Mouse (Mus musculus): ENCODE measurements around the gene Tmem120a. TPM values are rescaled to one million over a fixed set of nuclear protein-coding genes. Genes with fewer than 3 reads are reported as not detected.

Tmem120a gene
- total RNA-seq, 1 experiment, result 38.7 TPM

- H3K4me1 ChIP-seq (ENCODE audit: control insufficient read depth in 2 of 2, insufficient read depth in 2 of 2, low read length in 2 of 2, poor library complexity in 1 of 2), result peaks cover 5 to 26% of the 10 kb centered on the region in 2 experiments
- H3K4me3 ChIP-seq (ENCODE audit: insufficient read depth in 1 of 2, low read depth in 1 of 2, low read length in 2 of 2, poor library complexity in 1 of 2, severe bottlenecking in 1 of 2), result no peak overlapping the region
- no peak overlapping the region for H3K27ac ChIP-seq (ENCODE audit: insufficient read depth, low read depth, low read length, poor library complexity, severe bottlenecking)
- in situ Hi-C loops (cut with MboI; ENCODE audit: low sequenced_read_pairs in 2 of 2, unreplicated experiment in 2 of 2), result no loop called here
- no peak for DNase-seq (ENCODE audit: low read depth, low spot score)
- no peaks in the 10 kb centered on the region for H3K9me3 ChIP-seq (ENCODE audit: control insufficient read depth, insufficient read depth, low read depth, low read length)
- H3K36me3 ChIP-seq (ENCODE audit: control insufficient read depth, insufficient read depth, low read length, poor library complexity, severe bottlenecking), result peaks cover 36% of the 10 kb centered on the region
- TF ChIP-seq HCFC1 (IDR thresholded peaks at IDR 0.05; ENCODE audit: borderline replicate concordance, insufficient read depth, low read length), result no peak
- no peak overlapping the region for H3K9ac ChIP-seq (ENCODE audit: insufficient read depth, low read depth, low read length, poor library complexity, severe bottlenecking)
Measured at GRCm38 (mm10) chr5:135737154-135737553, 7.1 kb downstream of the Tmem120a start.

GRCm38 (mm10) chr5:135736544-135736943, 7.7 kb downstream of the Tmem120a start:
- no peak overlapping the region for H3K9ac ChIP-seq (ENCODE audit: insufficient read depth, low read depth, low read length, poor library complexity, severe bottlenecking)
- in situ Hi-C loops (cut with MboI; ENCODE audit: low sequenced_read_pairs in 2 of 2, unreplicated experiment in 2 of 2), result no loop called here
- H3K36me3 ChIP-seq (ENCODE audit: control insufficient read depth, insufficient read depth, low read length, poor library complexity, severe bottlenecking), result peaks cover 40% of the 10 kb centered on the region

GRCm38 (mm10) chr5:135735741-135736140, 8.5 kb downstream of the Tmem120a start:
- no peak overlapping the region for H3K4me3 ChIP-seq (ENCODE audit: insufficient read depth in 1 of 2, low read depth in 1 of 2, low read length in 2 of 2, poor library complexity in 1 of 2, severe bottlenecking in 1 of 2)
- peaks cover 5 to 26% of the 10 kb centered on the region in 2 experiments for H3K4me1 ChIP-seq (ENCODE audit: control insufficient read depth in 2 of 2, insufficient read depth in 2 of 2, low read length in 2 of 2, poor library complexity in 1 of 2)
- TF ChIP-seq ZNF384 (IDR thresholded peaks at IDR 0.05; ENCODE audit: low read depth, low read length) (no peak), CHD2 (IDR thresholded peaks at IDR 0.05; ENCODE audit: low read depth, low read length) (no peak), ZC3H11A (IDR thresholded peaks at IDR 0.05; ENCODE audit: borderline replicate concordance, low read depth, low read length) (no peak), HCFC1 (IDR thresholded peaks at IDR 0.05; ENCODE audit: borderline replicate concordance, insufficient read depth, low read length) (no peak), MAFK (IDR thresholded peaks at IDR 0.05; ENCODE audit: insufficient read depth, low read depth, low read length) (no peak)
- H3K36me3 ChIP-seq (ENCODE audit: control insufficient read depth, insufficient read depth, low read length, poor library complexity, severe bottlenecking), result peaks cover 47% of the 10 kb centered on the region
- no peaks in the 10 kb centered on the region for H3K9me3 ChIP-seq (ENCODE audit: control insufficient read depth, insufficient read depth, low read depth, low read length)
- H3K9ac ChIP-seq (ENCODE audit: insufficient read depth, low read depth, low read length, poor library complexity, severe bottlenecking), result no peak overlapping the region
- DNase-seq (ENCODE audit: low read depth, low spot score), result no peak
- in situ Hi-C loops (cut with MboI; ENCODE audit: low sequenced_read_pairs in 2 of 2, unreplicated experiment in 2 of 2), result no loop called here
- no peak overlapping the region for H3K27ac ChIP-seq (ENCODE audit: insufficient read depth, low read depth, low read length, poor library complexity, severe bottlenecking)

More at GRCm38 (mm10) chr5:135736544-135736943, 7.7 kb downstream of the Tmem120a start:
- no peaks in the 10 kb centered on the region for H3K9me3 ChIP-seq (ENCODE audit: control insufficient read depth, insufficient read depth, low read depth, low read length)
- peaks cover 5 to 26% of the 10 kb centered on the region in 2 experiments for H3K4me1 ChIP-seq (ENCODE audit: control insufficient read depth in 2 of 2, insufficient read depth in 2 of 2, low read length in 2 of 2, poor library complexity in 1 of 2)
- no peak overlapping the region for H3K4me3 ChIP-seq (ENCODE audit: insufficient read depth in 1 of 2, low read depth in 1 of 2, low read length in 2 of 2, poor library complexity in 1 of 2, severe bottlenecking in 1 of 2)
- H3K27ac ChIP-seq (ENCODE audit: insufficient read depth, low read depth, low read length, poor library complexity, severe bottlenecking), result no peak overlapping the region
- no peak for DNase-seq (ENCODE audit: low read depth, low spot score)
- TF ChIP-seq ZNF384 (IDR thresholded peaks at IDR 0.05; ENCODE audit: low read depth, low read length) (no peak), ZC3H11A (IDR thresholded peaks at IDR 0.05; ENCODE audit: borderline replicate concordance, low read depth, low read length) (no peak), HCFC1 (IDR thresholded peaks at IDR 0.05; ENCODE audit: borderline replicate concordance, insufficient read depth, low read length) (no peak), MAFK (IDR thresholded peaks at IDR 0.05; ENCODE audit: insufficient read depth, low read depth, low read length) (no peak), CHD2 (IDR thresholded peaks at IDR 0.05; ENCODE audit: low read depth, low read length) (no peak)

GRCm38 (mm10) chr5:135734057-135734680, 10.1 kb downstream of the Tmem120a start:
- Histone ChIP-seq H3K27ac (ENCODE audit: insufficient read depth, low read depth, low read length, poor library complexity, severe bottlenecking) (no peak overlapping the region), H3K9me3 (ENCODE audit: control insufficient read depth, insufficient read depth, low read depth, low read length) (no peaks in the 10 kb centered on the region), H3K9ac (ENCODE audit: insufficient read depth, low read depth, low read length, poor library complexity, severe bottlenecking) (peak overlapping the region; percentile 54), H3K4me1 (ENCODE audit: control insufficient read depth in 2 of 2, insufficient read depth in 2 of 2, low read length in 2 of 2, poor library complexity in 1 of 2) (peaks cover 5 to 26% of the 10 kb centered on the region in 2 experiments), H3K4me3 (ENCODE audit: insufficient read depth in 1 of 2, low read depth in 1 of 2, low read length in 2 of 2, poor library complexity in 1 of 2, severe bottlenecking in 1 of 2) (peak overlapping the region; percentile 49 to 56; a peak in 3 of 4 replicates), H3K36me3 (ENCODE audit: control insufficient read depth, insufficient read depth, low read length, poor library complexity, severe bottlenecking) (peaks cover 62% of the 10 kb centered on the region)
- DNase-seq (ENCODE audit: low read depth, low spot score), result no peak
- in situ Hi-C loops (cut with MboI; ENCODE audit: low sequenced_read_pairs in 2 of 2, unreplicated experiment in 2 of 2), result no loop called here
- no peak for TF ChIP-seq HCFC1 (IDR thresholded peaks at IDR 0.05; ENCODE audit: borderline replicate concordance, insufficient read depth, low read length)
- TF ChIP-seq CHD2 (IDR thresholded peaks at IDR 0.05; ENCODE audit: low read depth, low read length), result no peak
- TF ChIP-seq ZC3H11A (IDR thresholded peaks at IDR 0.05; ENCODE audit: borderline replicate concordance, low read depth, low read length), result no peak
- no peak for TF ChIP-seq MAFK (IDR thresholded peaks at IDR 0.05; ENCODE audit: insufficient read depth, low read depth, low read length)
- no peak for TF ChIP-seq ZNF384 (IDR thresholded peaks at IDR 0.05; ENCODE audit: low read depth, low read length)

Data from ES-E14 (cell line).